Mouse (Mus musculus): Measurements from ENCODE around the gene Mdm2. TPM values are rescaled to one million over a fixed set of nuclear protein-coding genes. Genes with fewer than 3 reads are reported as not detected.

The Mdm2 gene
- polyA plus RNA-seq, 1 experiment, result 55.7 TPM

- no peaks in the 10 kb centered on the region; the same call in 1 of the 2 replicates for H3K4me1 ChIP-seq (ENCODE audit: control insufficient read depth, insufficient read depth, low read length)
- TF ChIP-seq POLR2A (IDR thresholded peaks at IDR 0.05; ENCODE audit: borderline replicate concordance, control insufficient read depth, low read depth, low read length) (no peak), CTCF (IDR thresholded peaks at IDR 0.05; ENCODE audit: control insufficient read depth, insufficient read depth, low read length) (no peak)
- H3K4me3 ChIP-seq (replicated peaks; ENCODE audit: control insufficient read depth, low read depth, low read length), result no peak overlapping the region
- no peak overlapping the region for H3K27ac ChIP-seq (ENCODE audit: control insufficient read depth, insufficient read depth, low read depth, low read length, poor library complexity)
- 73% methylated on average over 14 of the region's 14 CpGs for WGBS
These were observed 47.3 kb downstream of the Mdm2 start for GRCm38 (mm10) chr10:117663056-117663864.

- H3K27ac ChIP-seq (ENCODE audit: control insufficient read depth, insufficient read depth, low read depth, low read length, poor library complexity), result no peak overlapping the region
- H3K4me1 ChIP-seq (ENCODE audit: control insufficient read depth, insufficient read depth, low read length), result no peaks in the 10 kb centered on the region; the same call in 1 of the 2 replicates
- 83% methylated on average over 15 of the region's 15 CpGs for WGBS
- TF ChIP-seq CTCF (IDR thresholded peaks at IDR 0.05; ENCODE audit: control insufficient read depth, insufficient read depth, low read length) (no peak), POLR2A (IDR thresholded peaks at IDR 0.05; ENCODE audit: borderline replicate concordance, control insufficient read depth, low read depth, low read length) (no peak)
- no peak overlapping the region for H3K4me3 ChIP-seq (replicated peaks; ENCODE audit: control insufficient read depth, low read depth, low read length)
These were observed 48.1 kb downstream of the Mdm2 start for GRCm38 (mm10) chr10:117662316-117663055.

- 20% methylated on average over 11 of the region's 11 CpGs for WGBS
- no peak for TF ChIP-seq CTCF (IDR thresholded peaks at IDR 0.05; ENCODE audit: control insufficient read depth, insufficient read depth, low read length)
- no peak for TF ChIP-seq POLR2A (IDR thresholded peaks at IDR 0.05; ENCODE audit: borderline replicate concordance, control insufficient read depth, low read depth, low read length)
- no peak overlapping the region for H3K4me3 ChIP-seq (replicated peaks; ENCODE audit: control insufficient read depth, low read depth, low read length)
- no peaks in the 10 kb centered on the region; the same call in 1 of the 2 replicates for H3K4me1 ChIP-seq (ENCODE audit: control insufficient read depth, insufficient read depth, low read length)
- no peak overlapping the region for H3K27ac ChIP-seq (ENCODE audit: control insufficient read depth, insufficient read depth, low read depth, low read length, poor library complexity)
These were observed 50.7 kb downstream of the Mdm2 start for GRCm38 (mm10) chr10:117659819-117660218.

- WGBS, result 50% methylated on average over 11 of the region's 11 CpGs
- TF ChIP-seq CTCF (IDR thresholded peaks at IDR 0.05; ENCODE audit: control insufficient read depth, insufficient read depth, low read length), result no peak
- no peak for TF ChIP-seq POLR2A (IDR thresholded peaks at IDR 0.05; ENCODE audit: borderline replicate concordance, control insufficient read depth, low read depth, low read length)
- Histone ChIP-seq H3K4me1 (ENCODE audit: control insufficient read depth, insufficient read depth, low read length) (no peaks in the 10 kb centered on the region; the same call in 1 of the 2 replicates), H3K27ac (ENCODE audit: control insufficient read depth, insufficient read depth, low read depth, low read length, poor library complexity) (no peak overlapping the region), H3K4me3 (replicated peaks; ENCODE audit: control insufficient read depth, low read depth, low read length) (no peak overlapping the region)
These were observed 51.1 kb downstream of the Mdm2 start for GRCm38 (mm10) chr10:117659430-117659813.

GRCm38 (mm10) chr10:117658522-117659429 is 51.8 kb downstream of the Mdm2 start:
- 78% methylated on average over 14 of the region's 14 CpGs for WGBS
- Histone ChIP-seq H3K4me1 (ENCODE audit: control insufficient read depth, insufficient read depth, low read length) (no peaks in the 10 kb centered on the region; the same call in 1 of the 2 replicates), H3K4me3 (replicated peaks; ENCODE audit: control insufficient read depth, low read depth, low read length) (no peak overlapping the region), H3K27ac (ENCODE audit: control insufficient read depth, insufficient read depth, low read depth, low read length, poor library complexity) (no peak overlapping the region)
- TF ChIP-seq POLR2A (IDR thresholded peaks at IDR 0.05; ENCODE audit: borderline replicate concordance, control insufficient read depth, low read depth, low read length) (no peak), CTCF (IDR thresholded peaks at IDR 0.05; ENCODE audit: control insufficient read depth, insufficient read depth, low read length) (no peak)

GRCm38 (mm10) chr10:117657659-117658306 is 52.8 kb downstream of the Mdm2 start:
- no peak overlapping the region for H3K27ac ChIP-seq (ENCODE audit: control insufficient read depth, insufficient read depth, low read depth, low read length, poor library complexity)
- 87% methylated on average over 3 of the region's 3 CpGs for WGBS
- H3K4me3 ChIP-seq (replicated peaks; ENCODE audit: control insufficient read depth, low read depth, low read length), result no peak overlapping the region
- H3K4me1 ChIP-seq (ENCODE audit: control insufficient read depth, insufficient read depth, low read length), result no peaks in the 10 kb centered on the region; the same call in 1 of the 2 replicates
- TF ChIP-seq CTCF (IDR thresholded peaks at IDR 0.05; ENCODE audit: control insufficient read depth, insufficient read depth, low read length) (no peak), POLR2A (IDR thresholded peaks at IDR 0.05; ENCODE audit: borderline replicate concordance, control insufficient read depth, low read depth, low read length) (no peak)

GRCm38 (mm10) chr10:117656985-117657658 is 53.4 kb downstream of the Mdm2 start:
- 80% methylated on average over 7 of the region's 7 CpGs for WGBS
- no peak for TF ChIP-seq CTCF (IDR thresholded peaks at IDR 0.05; ENCODE audit: control insufficient read depth, insufficient read depth, low read length)
- TF ChIP-seq POLR2A (IDR thresholded peaks at IDR 0.05; ENCODE audit: borderline replicate concordance, control insufficient read depth, low read depth, low read length), result no peak
- Histone ChIP-seq H3K27ac (ENCODE audit: control insufficient read depth, insufficient read depth, low read depth, low read length, poor library complexity) (no peak overlapping the region), H3K4me1 (ENCODE audit: control insufficient read depth, insufficient read depth, low read length) (no peaks in the 10 kb centered on the region; the same call in 1 of the 2 replicates), H3K4me3 (replicated peaks; ENCODE audit: control insufficient read depth, low read depth, low read length) (no peak overlapping the region)
